Mouse (Mus musculus) kidney, embryonic 15.5 days (tissue): ENCODE results near the gene Fam172a. TPM values are rescaled to one million over a fixed set of nuclear protein-coding genes. Genes with fewer than 3 reads are reported as not detected.
A peak's percentile ranks its signal among the peaks of the same experiment; 100 is the strongest.

Source experiments
- ATAC-seq: fragments of 200-750 bp; cut with Nextera tagmentation; replicated peaks from 2 replicates; pipeline ENCODE4 v1.8.0; 2017; ENCODE audit warnings: moderate TSS enrichment; ENCODE audit not compliant: low FRiP score
- H3K27ac ChIP-seq: fragments of 300-500 bp; sonication (generic); 2 replicates; pipeline ENCODE4 v1.5.1; 2015; ENCODE audit warnings: mild to moderate bottlenecking, inconsistent platforms
- H3K27me3 ChIP-seq: fragments of 300-500 bp; sonication (generic); 2 replicates; pipeline ENCODE4 v1.6.1; 2015; ENCODE audit warnings: inconsistent platforms
- H3K36me3 ChIP-seq: fragments of 300-500 bp; sonication (generic); 2 replicates; pipeline ENCODE4 v1.6.1; 2015; ENCODE audit warnings: inconsistent platforms
- H3K4me1 ChIP-seq: fragments of 300-500 bp; sonication (generic); 2 replicates; pipeline ENCODE4 v1.6.1; 2015; ENCODE audit warnings: inconsistent platforms
- H3K4me2 ChIP-seq: fragments of 300-500 bp; sonication (generic); 2 replicates; pipeline ENCODE4 v1.6.1; 2015; ENCODE audit warnings: moderate library complexity, mild to moderate bottlenecking, inconsistent platforms
- H3K4me3 ChIP-seq: fragments of 300-500 bp; sonication (generic); replicated peaks from 2 replicates; pipeline ENCODE4 v1.5.1; 2015; ENCODE audit warnings: mild to moderate bottlenecking, inconsistent platforms
- H3K9ac ChIP-seq: fragments of 300-500 bp; sonication (generic); 2 replicates; pipeline ENCODE4 v1.6.1; 2015; ENCODE audit warnings: mild to moderate bottlenecking, inconsistent platforms
- H3K9me3 ChIP-seq: fragments of 300-500 bp; sonication (generic); replicated peaks from 2 replicates; pipeline ENCODE4 v1.6.1; 2016; ENCODE audit warnings: inconsistent platforms
- WGBS: fragments of 180-500 bp; shearing (Covaris S2); methylation state at CpG from one replicate; pipeline ENCODE4 v1.1.7; 2015; ENCODE audit warnings: mixed read lengths; 5-methylcytosine and 5-hydroxymethylcytosine counted together
- polyA plus RNA-seq: library from polyadenylated mRNA; unstranded; fragments of >200 nt; fragmentation: Nextera tagmentation; extraction: Ambion mirVana; gene quantifications from 2 replicates; pipeline ENCODE4 v1.2.1, GENCODE M21; 2015

The Fam172a gene
- polyA plus RNA-seq, 1 experiment from 2014 or later: 27.2 TPM

- Histone ChIP-seq H3K4me2 (no peak overlapping the region), H3K36me3 (peaks cover 25% of the 10 kb centered on the region), H3K27me3 (peaks cover 88% of the 10 kb centered on the region), H3K4me1 (peaks cover 21% of the 10 kb centered on the region), H3K9ac (no peak overlapping the region), H3K9me3 (no peaks in the 10 kb centered on the region), H3K27ac (no peak overlapping the region), H3K4me3 (no peak overlapping the region)
- 21% methylated on average over 14 of the region's 14 CpGs for WGBS
- ATAC-seq: no peak
Measured at GRCm38 (mm10) chr13:78184786-78185466, 483.1 kb downstream of the Fam172a start.

- H3K27me3 ChIP-seq: peaks cover 75% of the 10 kb centered on the region
- WGBS: 32% methylated on average over 12 of the region's 12 CpGs
- peaks cover 18% of the 10 kb centered on the region for H3K4me1 ChIP-seq
- no peak for ATAC-seq
- no peak overlapping the region for H3K9ac ChIP-seq
- no peaks in the 10 kb centered on the region for H3K9me3 ChIP-seq
- H3K4me3 ChIP-seq: no peak overlapping the region
- peaks cover 33% of the 10 kb centered on the region for H3K36me3 ChIP-seq
- H3K27ac ChIP-seq: no peak overlapping the region
- H3K4me2 ChIP-seq: no peak overlapping the region
Measured at GRCm38 (mm10) chr13:78186340-78186946, 484.6 kb downstream of the Fam172a start.

DNA sequence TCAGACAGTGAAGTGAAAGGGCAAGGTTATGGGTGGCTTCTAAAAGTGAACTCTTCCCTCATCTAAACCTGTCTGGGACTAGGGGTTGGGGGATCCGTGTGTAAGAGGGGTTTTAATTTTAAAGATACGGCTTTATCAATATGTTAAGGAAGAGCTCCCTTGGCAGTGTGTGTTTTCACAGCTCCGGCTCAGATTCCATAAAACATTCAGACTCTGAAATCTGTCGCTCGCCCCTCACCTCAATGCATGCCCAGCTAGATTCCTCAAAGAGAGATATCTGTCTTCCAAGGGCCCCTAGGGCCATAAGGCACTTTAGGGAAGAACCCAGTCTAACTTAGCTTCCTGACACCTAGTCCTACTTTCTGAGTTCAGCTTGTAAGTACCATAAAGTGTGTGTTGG is 486.0 kb downstream of the Fam172a start:
- H3K9ac ChIP-seq: no peak overlapping the region
- H3K36me3 ChIP-seq: peaks cover 33% of the 10 kb centered on the region
- H3K4me1 ChIP-seq: peaks cover 11% of the 10 kb centered on the region; the same call in 1 of the 2 replicates
- WGBS: 74% methylated on average over 5 of the region's 5 CpGs
- H3K4me2 ChIP-seq: no peak overlapping the region
- H3K27ac ChIP-seq: no peak overlapping the region
- ATAC-seq: no peak
- H3K27me3 ChIP-seq: peaks cover 63% of the 10 kb centered on the region
- H3K4me3 ChIP-seq: no peak overlapping the region
- no peaks in the 10 kb centered on the region for H3K9me3 ChIP-seq

DNA sequence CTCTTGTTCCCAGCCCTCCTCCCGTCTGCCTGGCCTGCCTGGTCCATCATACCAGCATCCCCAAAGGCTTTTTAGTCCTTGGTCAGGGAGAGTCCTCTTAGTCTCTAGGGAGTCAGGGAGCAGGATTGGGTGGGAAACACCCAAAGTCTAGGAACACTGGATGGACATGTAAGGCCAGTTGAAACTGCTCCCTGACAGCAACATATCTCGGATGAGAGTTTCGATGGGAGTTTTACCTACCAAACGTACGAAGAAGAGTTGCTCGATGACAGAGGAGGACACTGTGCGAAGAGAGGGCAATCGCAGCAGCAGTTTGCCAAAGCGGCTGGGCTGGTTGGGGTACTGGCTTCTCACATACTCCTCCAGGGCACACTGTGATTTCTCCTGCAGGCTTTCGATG is 487.8 kb downstream of the Fam172a start:
- no peaks in the 10 kb centered on the region for H3K9me3 ChIP-seq
- WGBS: 53% methylated on average over 10 of the region's 10 CpGs
- H3K36me3 ChIP-seq: peaks cover 37% of the 10 kb centered on the region
- H3K27ac ChIP-seq: no peak overlapping the region
- H3K9ac ChIP-seq: no peak overlapping the region
- no peak overlapping the region for H3K4me3 ChIP-seq
- H3K4me2 ChIP-seq: no peak overlapping the region
- ATAC-seq: no peak
- H3K4me1 ChIP-seq: peaks cover 20% of the 10 kb centered on the region
- peaks cover 49% of the 10 kb centered on the region for H3K27me3 ChIP-seq

DNA sequence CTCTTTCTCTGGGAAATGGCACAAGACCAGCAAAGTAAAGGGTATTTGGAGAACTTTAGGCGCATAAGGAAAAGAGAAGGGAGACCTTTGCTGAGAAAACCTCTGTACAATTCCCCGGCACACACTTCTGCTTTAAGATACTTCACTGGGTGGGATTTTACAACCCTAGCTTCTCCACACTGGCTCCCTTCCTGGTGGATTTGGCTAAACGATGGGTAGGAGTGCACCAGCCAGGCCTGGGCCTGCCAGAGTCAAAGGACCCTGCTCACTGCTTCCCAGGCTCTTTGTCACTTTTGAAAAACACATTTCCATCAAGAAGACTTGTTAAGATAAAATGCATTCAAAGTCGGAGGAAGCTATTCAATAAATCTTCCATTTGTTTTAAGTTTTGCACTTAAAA is 491.4 kb downstream of the Fam172a start:
- H3K4me3 ChIP-seq: peak overlapping the region; percentile 17

GRCm38 (mm10) chr13:78194135-78194849 is 492.5 kb downstream of the Fam172a start:
- H3K9me3 ChIP-seq: no peaks in the 10 kb centered on the region
- peak overlapping the region; percentile 85 for H3K4me2 ChIP-seq
- peaks cover 22% of the 10 kb centered on the region for H3K27me3 ChIP-seq
- H3K27ac ChIP-seq: peak overlapping the region; percentile 63; the same call in 1 of the 2 replicates
- H3K9ac ChIP-seq: peak overlapping the region; percentile 51
- peak overlapping the region; percentile 86 for H3K4me3 ChIP-seq
- 16% methylated on average over 17 of the region's 26 CpGs for WGBS
- peaks cover 18% of the 10 kb centered on the region for H3K36me3 ChIP-seq
- H3K4me1 ChIP-seq: peaks cover 32% of the 10 kb centered on the region
- ATAC-seq: no peak

More for the DNA sequence above, 491.4 kb downstream of the Fam172a start:
- Histone ChIP-seq H3K9me3 (no peaks in the 10 kb centered on the region), H3K27me3 (peaks cover 26% of the 10 kb centered on the region), H3K27ac (peak overlapping the region; percentile 32; the same call in 1 of the 2 replicates), H3K36me3 (peaks cover 24% of the 10 kb centered on the region), H3K9ac (0 out of 2 replicates have a peak overlapping the region, but pooled peaks have one; percentile 10), H3K4me2 (peak overlapping the region; percentile 85), H3K4me1 (peaks cover 32% of the 10 kb centered on the region)
- 44% methylated on average over 4 of the region's 4 CpGs for WGBS
- no peak for ATAC-seq

GRCm38 (mm10) chr13:78194850-78195600 is 493.2 kb downstream of the Fam172a start:
- H3K36me3 ChIP-seq: peaks cover 11% of the 10 kb centered on the region
- peaks cover 15% of the 10 kb centered on the region for H3K27me3 ChIP-seq
- peak overlapping the region; percentile 63 for H3K27ac ChIP-seq
- peak; percentile 30; the same call in 1 of the 2 replicates for ATAC-seq
- peak overlapping the region; percentile 51 for H3K9ac ChIP-seq
- 3% methylated on average over 64 of the region's 64 CpGs for WGBS
- H3K9me3 ChIP-seq: no peaks in the 10 kb centered on the region
- H3K4me2 ChIP-seq: peak overlapping the region; percentile 85
- peak overlapping the region; percentile 86 for H3K4me3 ChIP-seq
- peaks cover 32% of the 10 kb centered on the region for H3K4me1 ChIP-seq

DNA sequence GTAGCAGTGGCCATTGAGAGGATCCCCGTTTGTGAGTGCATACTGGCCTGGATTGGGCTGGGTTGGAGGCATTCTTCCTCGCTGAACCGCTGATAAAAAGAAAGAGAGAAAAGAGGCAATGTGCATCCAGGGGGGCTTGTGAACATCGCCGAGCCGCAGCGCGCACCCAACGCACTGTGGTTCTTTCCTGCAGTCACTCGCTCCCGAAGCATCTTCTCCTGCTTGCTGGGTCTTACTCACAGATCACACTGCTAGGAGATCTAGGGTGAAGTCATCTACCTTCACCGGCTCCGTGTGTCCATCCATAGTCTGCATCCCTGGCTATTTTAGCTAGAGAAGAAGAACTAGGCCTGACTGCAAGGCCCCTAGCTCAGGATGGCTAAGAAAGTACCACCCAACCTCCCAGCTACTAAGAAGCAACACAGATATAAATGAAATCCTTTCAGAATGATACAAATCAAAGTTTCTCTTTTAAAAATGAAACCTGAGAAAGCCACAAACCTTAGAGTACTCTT is 493.8 kb downstream of the Fam172a start:
- peak overlapping the region; percentile 51 for H3K9ac ChIP-seq
- peaks cover 15% of the 10 kb centered on the region for H3K27me3 ChIP-seq
- 13% methylated on average over 13 of the region's 13 CpGs for WGBS
- no peaks in the 10 kb centered on the region for H3K9me3 ChIP-seq
- no peak for ATAC-seq
- H3K4me3 ChIP-seq: peak overlapping the region; percentile 86
- H3K4me2 ChIP-seq: peak overlapping the region; percentile 85
- peaks cover 9% of the 10 kb centered on the region for H3K36me3 ChIP-seq
- peak overlapping the region; percentile 63 for H3K27ac ChIP-seq
- H3K4me1 ChIP-seq: peaks cover 32% of the 10 kb centered on the region

- 31% methylated on average over 7 of the region's 7 CpGs for WGBS
- peaks cover 29% of the 10 kb centered on the region for H3K4me1 ChIP-seq
- H3K27me3 ChIP-seq: peaks cover 15% of the 10 kb centered on the region
- H3K4me3 ChIP-seq: peak overlapping the region; percentile 86
- peak overlapping the region; percentile 35 for H3K9ac ChIP-seq
- H3K36me3 ChIP-seq: peaks cover 5% of the 10 kb centered on the region
- no peak overlapping the region for H3K27ac ChIP-seq
- H3K4me2 ChIP-seq: peak overlapping the region; percentile 85
- no peaks in the 10 kb centered on the region for H3K9me3 ChIP-seq
- no peak for ATAC-seq
Measured at GRCm38 (mm10) chr13:78196236-78196796, 494.5 kb downstream of the Fam172a start.

DNA sequence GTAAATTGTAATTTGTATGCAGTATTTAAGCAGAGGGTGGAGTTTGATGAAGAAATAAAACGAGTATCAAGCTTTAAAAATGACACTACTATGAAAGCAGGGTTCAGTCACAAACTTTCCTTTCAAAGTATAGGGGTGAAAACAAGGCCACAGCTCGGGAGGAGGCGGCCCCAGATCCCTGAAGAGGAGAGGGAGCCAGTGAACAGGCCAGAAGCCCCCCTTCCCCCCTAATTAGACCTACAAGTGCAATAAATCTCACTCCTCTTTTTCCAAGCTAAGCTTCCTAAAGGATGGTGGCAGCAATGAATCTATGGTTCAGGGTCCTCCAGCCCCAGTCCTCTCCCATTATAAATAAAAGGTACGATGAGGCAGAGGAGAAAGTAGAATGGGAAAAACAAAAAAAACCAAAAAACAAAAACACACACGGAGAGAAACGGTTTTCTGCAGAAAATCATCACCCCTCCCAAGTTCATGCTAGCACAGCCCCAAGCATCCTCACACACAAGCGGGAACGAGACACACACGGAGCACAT is 495.5 kb downstream of the Fam172a start:
- Histone ChIP-seq H3K4me3 (peak overlapping the region; percentile 86), H3K27ac (peak overlapping the region; percentile 98), H3K36me3 (0 out of 2 replicates have a peak, but pooled peaks cover 4% of the 10 kb centered on the region), H3K9ac (peak overlapping the region; percentile 91), H3K4me2 (peak overlapping the region; percentile 85), H3K9me3 (no peaks in the 10 kb centered on the region), H3K4me1 (peaks cover 27% of the 10 kb centered on the region), H3K27me3 (peaks cover 15% of the 10 kb centered on the region)
- 2% methylated on average over 9 of the region's 9 CpGs for WGBS
- no peak for ATAC-seq
